Mouse (Mus musculus): ENCODE measurements around the gene Agbl1. TPM values are rescaled to one million over a fixed set of nuclear protein-coding genes. Genes with fewer than 3 reads are reported as not detected.

Gene Agbl1
- total and polyA plus RNA-seq, 3 experiments: not detected

DNA sequence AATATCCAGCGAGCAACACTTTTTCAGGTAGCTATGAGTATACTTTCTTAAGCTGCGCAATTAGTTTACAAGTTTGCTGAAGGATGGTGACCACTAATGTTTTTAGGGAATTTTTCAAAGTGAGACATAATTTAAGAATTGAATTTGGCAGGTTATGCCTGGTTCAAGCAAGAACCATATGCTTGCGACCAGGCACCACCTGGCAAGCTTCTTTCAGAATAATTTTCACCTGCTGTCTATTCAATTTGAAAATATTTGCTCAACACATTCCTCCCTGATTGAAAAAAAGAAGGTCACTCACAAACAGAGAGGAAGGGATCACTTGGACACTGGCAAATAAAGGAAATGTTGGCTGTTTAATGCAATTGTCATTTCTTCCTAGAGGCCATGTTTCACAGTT is 779.9 kb downstream of the Agbl1 start:
- TF ChIP-seq POLR2AphosphoS5 (IDR thresholded peaks at IDR 0.05; ENCODE audit: insufficient replicate concordance, low read depth, low read length): no peak
- no peak for TF ChIP-seq GATA1 (IDR thresholded peaks at IDR 0.05; ENCODE audit: borderline replicate concordance, low read length)
- TF ChIP-seq CTCF (IDR thresholded peaks at IDR 0.05; ENCODE audit: low read depth, low read length): no peak
- no peak for TF ChIP-seq GATA2 (IDR thresholded peaks at IDR 0.05; ENCODE audit: borderline replicate concordance, low read depth, low read length)
- no peak for TF ChIP-seq TAL1 (conservative IDR thresholded peaks at IDR 0.05; ENCODE audit: low read depth, low read length)
- H3K36me3 ChIP-seq (replicated peaks): no peaks in the 10 kb centered on the region
- DNase-seq (ENCODE audit: low spot score) (no peak), ATAC-seq (ENCODE audit: extremely low read depth, insufficient number of reproducible peaks, low FRiP score, poor library complexity, severe bottlenecking) (no peak)
- H3K27me3 ChIP-seq (ENCODE audit: insufficient read depth, low read length): no peaks in the 10 kb centered on the region
- no peaks in the 10 kb centered on the region for H3K4me1 ChIP-seq (ENCODE audit: insufficient read depth, low read depth, low read length)
- H3K4me3 ChIP-seq (ENCODE audit: low read depth, low read length): no peak overlapping the region
- no peaks in the 10 kb centered on the region; the same call in 1 of the 2 replicates for H3K9me3 ChIP-seq (replicated peaks)

DNA sequence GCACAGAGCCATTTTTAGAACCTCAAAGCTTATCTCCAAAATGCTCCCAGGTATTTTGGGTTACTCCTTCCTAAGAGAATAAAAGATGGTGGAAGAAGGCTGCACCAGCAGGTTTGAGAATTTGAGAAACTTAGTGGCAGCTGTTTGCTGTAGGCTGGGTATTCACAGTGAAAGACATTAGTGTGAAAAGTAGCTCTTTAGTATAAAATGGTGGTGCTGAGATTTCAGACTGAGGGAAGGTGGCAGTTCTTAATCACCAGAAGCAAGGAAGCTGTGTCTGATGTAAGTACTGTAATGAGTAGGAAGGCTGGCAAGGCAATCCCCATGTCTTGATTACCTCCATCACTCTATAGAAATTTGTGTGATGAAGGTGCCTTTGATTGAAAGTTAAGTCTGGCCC is 799.3 kb downstream of the Agbl1 start:
- Histone ChIP-seq H3K27me3 (ENCODE audit: insufficient read depth, low read length) (no peaks in the 10 kb centered on the region), H3K36me3 (replicated peaks) (no peaks in the 10 kb centered on the region), H3K9me3 (replicated peaks) (no peaks in the 10 kb centered on the region), H3K4me1 (ENCODE audit: insufficient read depth, low read depth, low read length) (no peaks in the 10 kb centered on the region), H3K4me3 (ENCODE audit: low read depth, low read length) (no peak overlapping the region)
- TF ChIP-seq GATA2 (IDR thresholded peaks at IDR 0.05; ENCODE audit: borderline replicate concordance, low read depth, low read length) (no peak), TAL1 (conservative IDR thresholded peaks at IDR 0.05; ENCODE audit: low read depth, low read length) (no peak), CTCF (IDR thresholded peaks at IDR 0.05; ENCODE audit: low read depth, low read length) (no peak), GATA1 (IDR thresholded peaks at IDR 0.05; ENCODE audit: borderline replicate concordance, low read length) (no peak), POLR2AphosphoS5 (IDR thresholded peaks at IDR 0.05; ENCODE audit: insufficient replicate concordance, low read depth, low read length) (no peak)
- ATAC-seq (ENCODE audit: extremely low read depth, insufficient number of reproducible peaks, low FRiP score, poor library complexity, severe bottlenecking) (no peak), DNase-seq (ENCODE audit: low spot score) (no peak)

DNA sequence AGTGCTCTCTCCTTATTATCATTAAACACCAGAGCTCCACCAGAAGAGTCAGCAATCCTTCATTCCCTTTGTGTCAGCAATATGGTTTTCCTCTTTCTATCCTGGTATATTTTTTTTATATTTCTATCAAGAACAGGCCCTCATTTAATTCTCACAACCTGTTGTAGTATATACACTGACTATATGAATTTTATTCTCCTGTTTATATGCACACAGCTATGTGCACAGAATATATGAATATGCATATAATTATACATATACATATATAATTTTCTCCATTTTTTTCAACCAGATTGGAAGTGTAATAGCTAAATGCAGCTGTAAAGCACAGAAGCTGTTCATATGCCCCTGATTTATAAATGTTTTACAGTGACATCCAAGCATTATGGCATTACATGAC is 846.3 kb downstream of the Agbl1 start:
- no peak for ATAC-seq (ENCODE audit: extremely low read depth, insufficient number of reproducible peaks, low FRiP score, poor library complexity, severe bottlenecking)
- no peaks in the 10 kb centered on the region for H3K4me1 ChIP-seq (ENCODE audit: insufficient read depth, low read depth, low read length)

DNA sequence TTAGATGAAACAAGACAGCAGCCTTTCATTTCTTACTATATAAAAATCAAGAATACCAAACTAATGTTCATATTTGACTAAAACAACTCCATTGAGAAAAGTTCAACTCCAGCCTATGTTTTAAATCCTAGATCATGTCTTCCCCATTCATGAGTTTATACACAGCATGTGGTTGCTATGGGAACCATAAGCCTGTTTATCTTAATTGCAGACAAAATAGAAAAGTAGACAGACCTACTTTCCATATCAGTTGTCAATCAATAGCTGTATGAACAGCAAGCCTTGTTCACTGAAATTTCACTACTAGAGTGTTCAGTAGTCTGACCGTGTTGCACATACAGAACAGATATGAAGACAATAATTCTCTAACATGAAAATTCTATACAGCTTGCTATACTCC is 857.6 kb downstream of the Agbl1 start:
- TF ChIP-seq GATA2 (IDR thresholded peaks at IDR 0.05; ENCODE audit: borderline replicate concordance, low read depth, low read length): no peak
- no peak for TF ChIP-seq GATA1 (IDR thresholded peaks at IDR 0.05; ENCODE audit: borderline replicate concordance, low read length)
- no peak for TF ChIP-seq CTCF (IDR thresholded peaks at IDR 0.05; ENCODE audit: low read depth, low read length)
- ATAC-seq (ENCODE audit: extremely low read depth, insufficient number of reproducible peaks, low FRiP score, poor library complexity, severe bottlenecking): no peak
- Histone ChIP-seq H3K9me3 (replicated peaks) (0 out of 2 replicates have a peak, but pooled peaks cover 3% of the 10 kb centered on the region), H3K4me3 (ENCODE audit: low read depth, low read length) (no peak overlapping the region), H3K4me1 (ENCODE audit: insufficient read depth, low read depth, low read length) (no peaks in the 10 kb centered on the region), H3K36me3 (replicated peaks) (no peaks in the 10 kb centered on the region), H3K27me3 (ENCODE audit: insufficient read depth, low read length) (no peaks in the 10 kb centered on the region)
- no peak for DNase-seq (ENCODE audit: low spot score)

More for the DNA sequence above, 846.3 kb downstream of the Agbl1 start:
- Histone ChIP-seq H3K4me3 (ENCODE audit: low read depth, low read length) (no peak overlapping the region), H3K27me3 (ENCODE audit: insufficient read depth, low read length) (no peaks in the 10 kb centered on the region), H3K36me3 (replicated peaks) (no peaks in the 10 kb centered on the region), H3K9me3 (replicated peaks) (no peaks in the 10 kb centered on the region)
- DNase-seq (ENCODE audit: low spot score): no peak
- TF ChIP-seq TAL1 (conservative IDR thresholded peaks at IDR 0.05; ENCODE audit: low read depth, low read length) (no peak), GATA2 (IDR thresholded peaks at IDR 0.05; ENCODE audit: borderline replicate concordance, low read depth, low read length) (no peak), POLR2AphosphoS5 (IDR thresholded peaks at IDR 0.05; ENCODE audit: insufficient replicate concordance, low read depth, low read length) (no peak), GATA1 (IDR thresholded peaks at IDR 0.05; ENCODE audit: borderline replicate concordance, low read length) (no peak), CTCF (IDR thresholded peaks at IDR 0.05; ENCODE audit: low read depth, low read length) (no peak)

DNA sequence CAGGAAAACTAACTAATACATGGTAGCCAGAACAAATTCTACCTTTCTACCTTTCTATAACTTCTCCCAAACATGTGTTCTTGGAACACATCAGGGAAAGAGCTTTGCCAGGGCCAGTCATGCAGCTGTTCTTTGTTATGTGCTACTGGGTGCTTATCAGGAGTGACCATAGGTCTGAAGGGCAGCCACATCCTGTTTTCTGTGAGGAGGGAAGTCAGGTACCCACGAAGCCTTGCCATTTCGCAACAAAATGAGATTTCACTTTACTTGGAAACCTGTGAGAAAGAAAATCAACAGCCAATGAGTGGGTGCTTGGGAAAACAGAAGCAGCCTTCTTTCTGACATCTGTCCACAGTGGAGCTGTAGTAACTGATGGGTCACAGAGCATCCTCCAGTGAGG is 865.5 kb downstream of the Agbl1 start:
- Histone ChIP-seq H3K4me3 (ENCODE audit: low read depth, low read length) (no peak overlapping the region), H3K27me3 (ENCODE audit: insufficient read depth, low read length) (no peaks in the 10 kb centered on the region), H3K36me3 (replicated peaks) (no peaks in the 10 kb centered on the region), H3K4me1 (ENCODE audit: insufficient read depth, low read depth, low read length) (no peaks in the 10 kb centered on the region), H3K9me3 (replicated peaks) (0 out of 2 replicates have a peak, but pooled peaks cover 6% of the 10 kb centered on the region)
- DNase-seq (ENCODE audit: low spot score): no peak
- ATAC-seq (ENCODE audit: extremely low read depth, insufficient number of reproducible peaks, low FRiP score, poor library complexity, severe bottlenecking): no peak
- TF ChIP-seq GATA1 (IDR thresholded peaks at IDR 0.05; ENCODE audit: borderline replicate concordance, low read length) (no peak), POLR2AphosphoS5 (IDR thresholded peaks at IDR 0.05; ENCODE audit: insufficient replicate concordance, low read depth, low read length) (no peak), CTCF (IDR thresholded peaks at IDR 0.05; ENCODE audit: low read depth, low read length) (no peak), GATA2 (IDR thresholded peaks at IDR 0.05; ENCODE audit: borderline replicate concordance, low read depth, low read length) (no peak), TAL1 (conservative IDR thresholded peaks at IDR 0.05; ENCODE audit: low read depth, low read length) (no peak)

DNA sequence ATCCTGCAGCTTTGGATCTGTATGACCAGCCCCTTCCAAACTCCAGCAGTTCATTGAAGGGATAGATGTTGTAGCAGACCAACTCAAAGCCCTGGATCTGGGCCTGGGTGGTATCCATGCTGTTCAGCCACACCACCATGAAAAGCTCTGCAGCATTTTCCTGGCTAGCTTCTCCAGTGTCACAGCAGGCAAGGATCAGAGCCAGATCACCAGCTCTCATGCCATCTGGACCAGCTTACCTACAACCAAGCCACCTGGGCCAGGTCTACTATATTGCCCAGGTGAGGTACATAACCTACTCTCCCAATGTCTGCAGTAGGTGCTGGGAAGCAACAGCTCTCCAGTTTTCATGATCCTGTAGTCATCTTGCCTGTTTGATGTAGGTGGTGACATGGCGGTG is 884.3 kb downstream of the Agbl1 start:
- TF ChIP-seq TAL1 (conservative IDR thresholded peaks at IDR 0.05; ENCODE audit: low read depth, low read length): no peak
- ATAC-seq (ENCODE audit: extremely low read depth, insufficient number of reproducible peaks, low FRiP score, poor library complexity, severe bottlenecking) (no peak), DNase-seq (ENCODE audit: low spot score) (no peak)
- no peak overlapping the region for H3K4me3 ChIP-seq (ENCODE audit: low read depth, low read length)
- H3K36me3 ChIP-seq (replicated peaks): no peaks in the 10 kb centered on the region
- peaks cover 3% of the 10 kb centered on the region for H3K9me3 ChIP-seq (replicated peaks)
- no peaks in the 10 kb centered on the region for H3K4me1 ChIP-seq (ENCODE audit: insufficient read depth, low read depth, low read length)
- H3K27me3 ChIP-seq (ENCODE audit: insufficient read depth, low read length): no peaks in the 10 kb centered on the region

DNA sequence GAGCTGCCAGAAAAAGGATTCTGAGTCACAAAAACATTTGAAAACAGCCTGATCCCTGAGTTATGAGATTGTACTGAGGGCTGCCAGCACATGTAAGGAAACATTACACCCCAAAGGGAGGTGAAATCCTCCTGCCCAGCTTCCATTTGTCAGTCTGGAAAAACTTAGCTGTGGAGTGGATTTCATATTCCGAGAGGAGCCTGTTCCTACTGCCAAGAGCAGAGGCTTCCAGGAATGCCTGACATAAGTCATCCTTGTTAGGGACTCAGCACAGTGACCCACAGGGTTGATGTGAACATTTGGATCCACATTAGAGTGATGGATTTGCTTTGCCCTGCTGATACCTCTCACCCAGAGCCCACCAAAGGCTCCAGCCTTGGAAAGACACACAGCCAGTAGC is 899.4 kb downstream of the Agbl1 start:
- Histone ChIP-seq H3K4me3 (ENCODE audit: low read depth, low read length) (no peak overlapping the region), H3K9me3 (replicated peaks) (0 out of 2 replicates have a peak, but pooled peaks cover 8% of the 10 kb centered on the region), H3K36me3 (replicated peaks) (no peaks in the 10 kb centered on the region), H3K27me3 (ENCODE audit: insufficient read depth, low read length) (no peaks in the 10 kb centered on the region), H3K4me1 (ENCODE audit: insufficient read depth, low read depth, low read length) (no peaks in the 10 kb centered on the region)
- no peak for TF ChIP-seq TAL1 (conservative IDR thresholded peaks at IDR 0.05; ENCODE audit: low read depth, low read length)
- no peak for TF ChIP-seq GATA1 (IDR thresholded peaks at IDR 0.05; ENCODE audit: borderline replicate concordance, low read length)
- no peak for TF ChIP-seq CTCF (IDR thresholded peaks at IDR 0.05; ENCODE audit: low read depth, low read length)
- TF ChIP-seq GATA2 (IDR thresholded peaks at IDR 0.05; ENCODE audit: borderline replicate concordance, low read depth, low read length): no peak
- no peak for TF ChIP-seq POLR2AphosphoS5 (IDR thresholded peaks at IDR 0.05; ENCODE audit: insufficient replicate concordance, low read depth, low read length)
- ATAC-seq (ENCODE audit: extremely low read depth, insufficient number of reproducible peaks, low FRiP score, poor library complexity, severe bottlenecking): no peak
- DNase-seq (ENCODE audit: low spot score): no peak

Data from G1E (cell line).